Mouse (Mus musculus): ENCODE measurements around the gene Abca3. TPM values are rescaled to one million over a fixed set of nuclear protein-coding genes. Genes with fewer than 3 reads are reported as not detected.

Gene Abca3
- total RNA-seq (2022): 10 to 100 TPM; 70.2 to 79.0 (median 72.0) TPM

DNA sequence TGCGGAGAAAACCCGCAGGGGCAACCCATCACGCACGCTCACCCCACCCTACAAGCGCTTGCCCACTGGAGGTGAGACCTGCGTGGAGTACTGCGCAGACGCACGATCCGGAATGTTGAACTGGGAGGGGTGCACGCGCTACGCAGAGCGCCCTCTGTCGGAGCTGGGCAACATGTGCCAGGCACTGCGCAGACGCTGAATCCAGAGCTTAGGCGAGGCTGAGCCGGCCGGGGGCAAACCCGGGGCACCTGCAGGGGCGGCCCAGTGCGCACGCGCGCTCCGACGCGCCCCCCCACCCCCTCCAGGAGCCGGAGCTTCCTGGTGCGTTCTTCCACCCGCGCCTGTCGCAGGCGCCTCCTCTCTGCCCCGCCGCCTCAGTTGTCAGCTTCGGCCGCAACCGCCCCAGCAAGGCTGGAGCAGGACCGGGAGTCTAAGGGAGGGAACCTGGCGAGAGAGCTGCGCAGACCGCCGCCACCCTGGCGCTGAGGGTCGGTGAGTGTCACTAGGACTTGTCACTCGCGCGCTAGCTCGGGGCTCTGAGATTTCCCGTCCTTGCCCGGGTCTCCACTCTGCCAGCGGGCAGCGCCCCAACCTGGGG lies at the start of gene Abca3:
Abca3 (plus strand) TSS at position 191 of the 598 bp plus-strand sequence.
- peak; percentile 88 to 96 for DNase-seq (ENCODE audit: low spot score in 2 of 2)

DNA sequence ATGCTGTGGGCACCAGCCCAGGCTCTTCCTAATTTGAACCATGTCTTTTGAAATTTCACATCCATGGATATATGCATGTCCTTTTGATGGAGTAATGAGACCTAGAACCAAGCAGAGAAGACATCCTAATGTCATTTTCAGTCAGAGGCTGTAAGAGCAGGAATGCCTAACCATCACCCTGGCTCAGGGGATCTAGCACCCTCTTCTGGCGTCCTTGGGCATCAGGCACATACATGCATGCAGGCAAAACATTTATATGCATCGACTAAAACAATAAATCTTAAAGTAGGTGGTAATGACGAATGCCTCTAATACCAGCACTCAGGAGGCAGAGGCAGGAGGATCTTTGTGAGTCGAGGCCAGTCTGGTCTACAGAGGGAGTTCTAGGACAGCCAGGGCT lies 44.2 kb upstream of the Abca3 start:
- peak in 1 of 2 experiments; percentile 3 for DNase-seq (ENCODE audit: low spot score in 2 of 2)

DNA sequence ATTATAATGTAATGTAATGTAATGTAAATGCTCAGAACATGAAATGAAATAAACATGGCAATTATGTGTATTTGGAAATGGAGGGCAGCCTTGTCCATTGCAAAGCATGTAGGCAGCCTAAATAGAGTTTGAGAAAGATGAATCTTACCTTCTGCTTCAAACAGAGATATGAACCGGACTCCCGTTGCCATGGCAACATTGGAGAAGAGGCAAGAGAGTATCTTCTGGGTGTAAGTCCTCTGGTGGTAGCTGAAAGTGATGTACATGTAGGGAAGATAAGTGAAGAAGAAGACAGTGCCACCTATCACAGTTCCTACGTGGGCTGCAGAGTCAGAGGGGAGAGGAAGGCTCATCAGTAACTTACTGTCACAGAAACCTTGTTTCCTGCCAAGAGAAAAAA lies 30.9 kb upstream of the Abca3 start:
- DNase-seq (ENCODE audit: low spot score in 2 of 2): peak in 1 of 2 experiments; percentile 53

DNA sequence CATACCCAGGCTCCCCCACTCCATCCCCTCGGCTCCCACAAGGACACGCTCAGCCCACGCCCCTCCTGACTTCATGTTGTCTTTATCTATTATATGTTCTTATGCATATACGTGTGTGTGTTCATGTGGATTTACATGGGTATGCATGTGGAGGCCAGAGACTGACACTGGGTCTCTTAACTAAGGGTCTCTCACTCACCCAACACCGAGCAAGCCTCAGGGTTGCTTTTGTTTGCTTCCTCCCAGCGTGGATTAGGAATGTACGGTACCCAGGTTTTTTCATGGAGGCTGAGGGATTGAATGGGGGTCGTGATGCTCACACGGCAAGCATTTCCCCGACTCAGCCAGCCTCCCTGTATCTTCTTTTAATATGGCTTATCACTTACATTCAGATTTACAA lies 26.7 kb upstream of the Abca3 start:
- no peak for DNase-seq (ENCODE audit: low spot score in 2 of 2)

DNA sequence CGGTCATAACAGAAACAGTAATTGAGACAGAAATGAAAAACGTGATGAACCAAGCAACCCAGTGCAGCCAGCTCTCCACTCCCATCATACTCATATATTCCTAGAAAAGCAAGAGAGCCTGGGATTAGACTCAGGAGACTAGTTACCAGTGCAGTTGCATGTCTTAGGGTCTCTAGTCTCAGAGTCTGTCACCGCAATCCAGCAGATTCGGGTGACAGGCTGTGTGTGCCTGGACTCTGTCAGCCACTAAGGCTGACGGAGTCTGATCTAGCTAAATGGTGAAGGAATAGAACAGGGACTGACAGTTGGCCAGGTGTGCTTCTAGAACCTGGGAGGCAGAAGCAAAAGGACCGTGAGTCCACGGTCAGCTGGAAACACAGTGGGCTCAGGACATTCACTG lies 24.1 kb upstream of the Abca3 start:
- no peak for DNase-seq (ENCODE audit: low spot score in 2 of 2)

DNA sequence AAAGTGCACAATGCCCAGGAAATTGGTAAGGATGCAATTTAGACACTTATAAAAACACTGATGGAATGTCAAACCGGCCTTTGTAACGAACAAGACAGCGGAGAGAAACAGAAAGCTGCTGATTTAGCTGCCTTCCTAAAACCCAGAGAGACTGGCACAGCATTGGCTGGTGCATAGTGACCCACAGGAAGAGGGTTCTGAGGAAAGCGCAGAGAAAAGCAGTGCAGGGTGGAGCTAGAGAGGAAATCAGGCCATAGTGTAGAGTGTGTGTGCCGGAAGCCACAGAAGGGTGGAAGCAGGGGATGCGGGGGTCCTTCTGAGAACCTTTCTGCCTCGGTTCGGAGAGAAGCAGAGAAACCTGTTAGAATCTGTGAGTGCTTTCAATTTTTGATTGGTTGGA lies 7.1 kb upstream of the Abca3 start:
- no peak for DNase-seq (ENCODE audit: low spot score in 2 of 2)

DNA sequence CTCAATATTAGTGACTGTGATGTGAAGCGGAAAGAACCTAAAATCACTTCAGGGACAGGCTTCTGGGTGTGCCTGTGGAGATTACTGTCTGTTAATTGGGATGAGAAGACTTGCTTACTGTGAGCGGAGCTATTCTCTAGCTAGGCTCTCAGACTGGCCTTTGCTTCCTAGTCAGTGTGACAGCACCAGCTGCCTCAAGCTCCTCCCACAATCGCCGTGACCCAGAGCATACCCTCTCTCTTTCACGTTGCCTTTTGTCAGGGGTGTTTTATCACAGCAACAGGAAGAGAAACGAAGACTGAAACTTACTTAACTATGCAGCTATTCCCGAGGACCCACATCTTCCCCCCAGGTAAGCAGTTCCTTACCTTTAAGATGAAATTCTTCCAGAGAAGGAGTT lies 4.9 kb upstream of the Abca3 start:
- no peak for DNase-seq (ENCODE audit: low spot score in 2 of 2)

DNA sequence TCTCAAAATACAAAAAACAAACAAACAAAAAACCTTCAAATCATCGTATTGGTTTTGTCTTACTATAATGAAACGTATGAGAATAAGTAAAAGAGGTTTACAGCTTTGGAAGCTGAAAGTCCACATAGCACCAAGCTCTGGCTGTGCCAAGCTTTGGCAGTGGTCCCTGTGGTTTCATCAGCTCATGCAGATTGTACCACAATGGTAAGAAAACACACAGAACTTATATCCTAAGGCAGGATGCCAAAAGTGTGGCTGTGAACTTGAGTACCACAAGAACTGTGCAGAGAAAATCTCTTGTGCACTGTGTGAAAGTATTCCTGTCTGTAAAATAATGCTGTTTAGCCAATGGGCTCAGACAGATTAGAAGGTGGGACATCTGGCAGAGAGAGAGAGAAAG lies 2.6 kb upstream of the Abca3 start:
- no peak for DNase-seq (ENCODE audit: low spot score in 2 of 2)

DNA sequence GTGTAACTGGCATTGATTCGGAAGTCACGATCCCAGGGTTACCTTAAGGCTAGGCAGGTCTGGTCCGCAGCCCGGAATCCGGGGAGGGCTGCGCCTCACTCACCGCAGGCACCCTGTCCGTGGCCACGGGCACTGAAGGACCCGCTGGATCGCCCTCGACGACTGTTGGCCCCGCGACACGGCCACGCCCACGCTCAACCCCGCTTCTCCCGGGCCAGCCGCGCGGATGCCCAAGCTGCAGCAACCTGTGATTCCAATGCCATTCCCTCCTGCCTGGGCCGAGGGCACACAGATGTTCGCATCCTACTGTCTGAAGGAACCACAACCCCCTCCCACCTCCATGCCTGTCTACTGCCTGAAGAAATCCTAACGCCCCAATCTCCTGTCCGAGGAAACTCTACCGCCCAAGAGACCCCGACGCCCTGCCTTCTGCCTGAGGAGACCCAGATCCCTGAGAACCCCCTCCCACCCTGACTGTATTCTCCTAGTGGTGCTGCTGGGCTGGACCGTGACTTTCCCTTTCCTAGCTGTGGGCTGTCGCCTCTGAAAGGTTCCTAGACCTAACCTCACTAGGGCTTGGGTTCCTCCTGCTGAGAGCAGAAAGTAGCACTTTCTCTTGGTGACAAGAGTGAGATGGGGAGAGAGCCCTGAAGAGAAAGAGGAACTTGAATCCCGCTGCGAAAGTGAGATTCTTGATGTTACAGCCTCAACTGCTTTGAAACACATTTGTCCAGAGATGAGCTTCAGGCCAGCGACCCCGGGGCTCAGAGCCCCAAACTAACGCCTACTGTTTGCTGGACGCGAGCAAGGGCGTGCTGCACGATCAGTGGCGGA lies 607 bp upstream of the Abca3 start, which contains the start of gene Abca17:
Abca17 (minus strand) TSS at position 143 of the 834 bp plus-strand sequence.
- DNase-seq (ENCODE audit: low spot score in 2 of 2): peak in 1 of 2 experiments; percentile 20

DNA sequence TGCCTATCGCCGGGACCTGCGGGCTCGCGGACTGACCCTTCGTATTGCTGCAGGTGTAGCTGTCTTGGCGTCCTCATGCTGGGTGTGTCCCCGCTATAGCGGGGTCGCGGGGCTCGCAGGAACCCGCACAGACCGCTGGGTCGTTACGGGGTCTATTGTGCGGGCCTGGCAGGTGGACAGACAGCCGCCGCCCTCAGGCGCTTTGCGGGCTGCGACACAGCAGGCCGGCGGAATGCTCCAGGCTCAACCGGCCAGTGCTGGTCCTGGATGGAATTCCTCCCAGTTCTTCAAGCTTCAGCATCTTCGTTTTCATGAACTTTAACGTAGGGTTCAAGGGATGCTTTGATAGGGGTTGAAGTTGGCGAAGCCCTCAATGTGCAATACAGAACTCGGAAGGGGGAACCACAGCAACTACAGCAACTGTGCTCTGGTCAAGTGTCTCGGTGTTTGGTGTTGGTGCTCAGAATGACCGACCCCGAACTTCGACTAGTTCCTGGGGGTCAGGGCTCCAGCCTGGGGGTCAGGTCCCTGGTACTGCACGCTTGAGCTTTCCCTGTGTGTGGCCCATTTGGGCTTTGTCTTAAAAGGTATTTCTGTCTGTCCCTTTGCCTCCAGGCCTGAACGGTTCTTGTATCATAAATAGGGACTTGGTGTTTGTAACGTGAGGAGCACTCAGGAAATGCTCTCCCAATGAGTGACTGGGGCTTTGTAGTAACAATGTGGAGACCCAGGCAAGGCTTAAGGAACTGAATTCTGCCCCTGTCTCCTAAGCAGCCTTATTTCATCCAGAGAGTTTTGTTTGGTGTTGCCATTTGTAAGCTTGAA lies 832 bp downstream of the Abca3 start:
- peak in 1 of 2 experiments; percentile 14 for DNase-seq (ENCODE audit: low spot score in 2 of 2)

DNA sequence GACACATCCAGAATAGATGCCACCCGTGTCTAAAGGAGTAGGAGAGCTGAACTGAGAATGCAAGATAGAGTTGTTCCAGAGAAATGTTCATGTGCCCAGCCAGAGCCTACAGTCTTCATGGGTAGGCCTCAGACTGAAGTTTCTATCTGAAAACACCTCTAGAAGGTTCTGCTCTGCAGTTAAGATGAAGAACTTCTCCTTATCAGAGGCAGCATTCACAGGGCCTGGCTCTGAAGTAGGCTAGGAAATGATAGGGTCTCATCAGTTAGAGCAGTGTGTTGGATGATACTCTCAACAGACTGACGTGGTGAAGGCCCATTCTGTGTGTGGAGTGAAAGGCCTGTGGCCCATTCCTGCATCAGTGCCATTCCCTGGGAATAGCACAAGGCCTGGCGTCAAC lies 2.2 kb downstream of the Abca3 start:
- no peak for DNase-seq (ENCODE audit: low spot score in 2 of 2)

DNA sequence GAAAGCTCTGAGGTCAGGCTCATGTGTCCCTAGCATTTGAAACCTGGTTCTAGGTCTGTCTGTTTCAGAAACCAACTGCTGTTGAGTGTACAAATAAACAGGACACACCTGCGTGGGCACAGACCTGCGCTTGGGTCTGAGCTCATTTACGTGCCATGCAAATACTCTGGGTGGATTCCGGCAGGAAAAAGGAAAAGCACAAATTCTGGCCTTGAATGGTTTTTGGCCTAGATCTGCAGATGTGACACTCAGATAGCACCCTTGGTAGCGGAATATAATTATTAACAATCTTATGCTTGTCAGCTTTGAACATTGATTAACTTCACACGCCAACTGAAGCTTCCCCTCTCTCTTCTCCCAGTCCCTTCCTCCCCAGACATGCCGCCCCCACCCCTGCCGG lies 3.5 kb downstream of the Abca3 start:
- no peak for DNase-seq (ENCODE audit: low spot score in 2 of 2)

DNA sequence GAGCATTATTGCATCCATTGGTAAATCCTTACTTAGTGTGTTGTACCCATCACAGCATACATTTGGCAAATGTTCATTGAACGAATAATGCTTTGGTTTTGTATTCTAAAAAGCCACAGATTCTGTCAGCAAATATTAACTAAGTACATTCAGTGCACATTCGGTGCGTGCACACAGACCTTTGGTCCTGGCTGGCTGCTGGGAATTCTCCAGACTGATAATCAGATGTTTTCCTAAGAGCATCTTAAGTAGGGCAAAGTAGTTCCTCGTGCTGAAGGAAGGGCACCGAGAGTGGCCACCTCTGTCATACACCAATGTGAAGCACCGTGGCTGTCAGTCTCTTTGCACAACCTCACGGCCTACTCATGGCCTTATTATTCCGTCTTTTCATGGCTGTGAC lies 7.3 kb downstream of the Abca3 start:
- no peak for DNase-seq (ENCODE audit: low spot score in 2 of 2)

DNA sequence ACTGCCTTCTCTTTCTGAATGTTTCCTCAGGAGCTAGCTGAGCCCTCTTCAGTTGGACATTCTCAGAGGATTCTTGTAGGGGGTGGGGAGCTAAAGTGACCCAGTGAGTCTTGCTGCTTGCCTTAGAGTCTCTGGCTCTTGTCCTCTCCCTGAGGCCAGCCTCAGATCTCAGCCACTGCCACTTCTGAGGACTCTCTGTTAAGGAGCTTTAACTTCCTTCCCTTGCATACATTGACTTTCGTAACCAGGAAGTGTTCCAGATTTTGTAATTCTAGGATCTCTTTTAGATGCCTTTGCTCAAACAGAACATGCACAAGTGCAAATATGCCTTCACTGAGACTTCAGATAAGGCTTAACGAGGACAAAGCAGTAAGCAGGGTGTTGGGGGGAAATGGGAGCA lies 8.2 kb downstream of the Abca3 start:
- DNase-seq (ENCODE audit: low spot score in 2 of 2): no peak

DNA sequence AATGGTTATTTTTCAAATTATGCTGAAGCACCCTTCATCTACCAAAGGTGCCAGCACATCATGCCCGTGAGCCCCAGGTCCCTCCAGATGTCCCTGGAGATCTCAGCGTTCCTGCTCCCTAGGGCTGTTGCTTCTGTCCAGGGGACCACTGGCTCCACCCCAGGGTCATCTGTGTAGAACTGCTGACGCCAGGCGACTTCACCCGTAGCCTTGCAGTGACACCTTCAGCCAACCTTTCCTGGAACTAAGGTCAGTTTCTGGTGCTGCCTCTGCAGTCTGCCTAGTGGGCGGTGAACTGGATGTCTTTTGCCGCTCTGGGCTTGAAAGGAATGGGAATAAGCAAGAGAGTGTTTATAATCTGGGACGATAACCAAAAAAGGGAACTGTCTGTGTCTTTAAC lies 9.1 kb downstream of the Abca3 start:
- DNase-seq (ENCODE audit: low spot score in 2 of 2): no peak

DNA sequence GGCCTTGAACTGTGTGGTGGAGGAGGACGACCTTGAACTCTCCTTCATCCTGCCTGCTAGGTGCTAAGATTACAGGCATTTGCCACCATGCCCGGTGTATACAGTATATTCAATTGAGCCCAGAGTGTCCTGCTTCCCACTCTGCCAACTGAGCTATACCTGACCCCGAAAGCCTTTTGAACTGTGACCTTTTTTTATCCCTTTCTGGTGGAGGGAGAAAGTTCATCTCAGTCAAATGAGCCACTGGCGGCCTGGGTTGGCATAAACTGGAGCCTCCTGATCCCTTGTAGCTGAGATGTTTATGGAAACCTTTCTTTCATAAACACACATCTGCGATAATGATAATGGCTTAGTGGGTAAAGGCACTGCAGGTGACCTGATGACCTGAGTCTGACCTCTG lies 9.5 kb downstream of the Abca3 start:
- no peak for DNase-seq (ENCODE audit: low spot score in 2 of 2)

DNA sequence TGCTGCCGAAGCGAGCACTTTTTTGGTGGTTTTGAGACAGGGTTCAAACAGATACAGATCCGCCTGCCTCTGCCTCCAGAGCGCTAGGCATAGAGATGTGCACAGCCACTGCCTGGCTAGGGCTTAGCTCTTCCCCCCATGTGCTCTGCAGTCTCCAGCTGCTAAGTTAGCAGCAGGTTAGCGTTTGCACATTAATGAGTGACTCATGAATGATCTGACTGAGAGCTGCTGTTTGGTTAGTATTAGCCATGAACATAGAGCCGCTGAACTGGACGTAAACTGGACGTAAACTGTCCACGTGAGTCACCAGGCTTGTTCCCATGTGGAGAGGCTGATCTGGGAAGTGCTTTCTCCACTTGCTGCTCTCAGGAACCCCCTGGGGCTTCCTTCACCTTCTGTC lies 10.8 kb downstream of the Abca3 start:
- no peak for DNase-seq (ENCODE audit: low spot score in 2 of 2)

DNA sequence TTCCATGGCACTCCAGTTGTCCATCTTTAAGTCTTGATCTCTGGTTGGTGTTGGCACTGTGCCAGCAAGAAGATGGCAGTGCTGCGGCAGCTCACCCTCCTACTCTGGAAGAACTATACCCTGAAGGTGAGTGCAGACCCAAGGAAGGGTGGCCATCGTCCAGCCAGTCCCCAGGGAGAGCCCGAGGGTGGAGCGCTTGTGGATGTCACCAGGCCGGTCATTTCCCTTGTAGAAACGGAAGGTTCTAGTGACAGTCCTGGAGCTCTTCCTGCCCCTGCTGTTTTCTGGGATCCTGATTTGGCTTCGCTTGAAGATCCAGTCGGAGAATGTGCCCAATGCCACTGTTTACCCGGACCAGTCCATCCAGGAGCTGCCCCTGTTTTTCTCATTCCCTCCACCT lies 12.7 kb downstream of the Abca3 start:
- DNase-seq (ENCODE audit: low spot score in 2 of 2): no peak

DNA sequence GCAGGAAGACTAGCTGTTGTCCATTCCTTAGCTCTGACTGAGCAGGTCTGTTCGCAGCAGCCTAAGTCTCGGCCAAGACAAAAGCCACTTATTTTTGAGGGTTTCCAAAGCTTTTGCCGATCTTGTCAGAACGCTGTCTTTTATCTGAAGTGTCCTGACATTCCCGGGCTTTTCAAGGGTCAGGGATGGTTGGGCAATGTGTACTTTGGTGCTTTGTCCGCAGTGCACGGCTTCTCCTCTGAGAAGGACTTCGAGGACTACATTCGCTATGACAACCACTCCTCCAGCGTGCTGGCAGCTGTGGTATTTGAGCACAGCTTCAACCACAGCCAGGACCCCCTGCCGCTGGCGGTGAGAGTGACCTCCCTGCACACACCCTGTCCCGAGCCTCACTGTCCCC lies 14.1 kb downstream of the Abca3 start:
- DNase-seq (ENCODE audit: low spot score in 2 of 2): no peak

DNA sequence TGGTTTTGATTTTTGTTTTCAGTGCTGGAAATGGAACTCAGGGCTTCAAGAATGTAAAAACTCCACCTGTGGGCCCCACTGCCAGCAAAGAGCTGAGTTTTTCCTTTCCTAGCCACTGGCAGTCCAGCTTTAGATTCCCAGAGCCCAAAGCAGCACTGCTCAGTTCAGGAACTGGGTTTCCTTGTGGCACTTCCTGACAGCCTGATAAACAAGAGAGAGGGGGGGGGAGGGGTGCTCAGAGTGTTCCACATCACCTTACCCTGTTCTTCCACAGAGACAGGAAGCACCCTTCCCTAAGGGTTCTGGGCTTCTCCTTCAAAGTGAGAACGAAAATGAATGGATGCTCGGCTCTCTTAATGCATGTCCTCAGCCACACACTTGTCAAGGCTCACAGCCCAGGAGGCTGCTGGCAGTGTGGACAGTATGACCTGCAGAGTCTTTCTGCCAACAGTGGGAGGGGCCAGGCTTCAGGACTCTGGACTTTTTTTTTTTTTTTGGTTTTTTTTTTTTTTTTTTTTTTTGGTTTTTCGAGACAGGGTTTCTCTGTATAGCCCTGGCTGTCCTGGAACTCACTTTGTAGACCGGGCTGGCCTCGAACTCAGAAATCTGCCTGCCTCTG lies 23.5 kb downstream of the Abca3 start:
- no peak for DNase-seq (ENCODE audit: low spot score in 2 of 2)

DNA sequence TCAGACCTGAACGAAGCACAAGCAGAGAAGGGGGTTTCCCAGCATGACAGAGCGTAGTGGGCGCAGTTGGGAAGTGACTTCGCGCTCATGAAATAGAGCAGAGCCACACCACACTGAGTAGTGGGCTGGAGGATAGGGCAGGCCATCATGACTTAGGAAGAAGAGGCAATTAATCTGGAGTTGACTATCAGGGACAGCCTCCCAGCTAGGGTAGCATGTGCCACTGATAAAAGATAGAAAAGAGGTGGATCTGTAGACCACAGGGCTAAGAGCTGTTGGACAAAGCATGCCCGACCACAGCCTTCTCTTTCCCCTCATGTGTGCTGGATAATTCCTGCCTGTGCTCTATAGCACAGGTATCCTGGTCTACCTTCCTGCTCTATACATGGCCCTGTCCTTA lies 24.1 kb downstream of the Abca3 start:
- no peak for DNase-seq (ENCODE audit: low spot score in 2 of 2)

DNA sequence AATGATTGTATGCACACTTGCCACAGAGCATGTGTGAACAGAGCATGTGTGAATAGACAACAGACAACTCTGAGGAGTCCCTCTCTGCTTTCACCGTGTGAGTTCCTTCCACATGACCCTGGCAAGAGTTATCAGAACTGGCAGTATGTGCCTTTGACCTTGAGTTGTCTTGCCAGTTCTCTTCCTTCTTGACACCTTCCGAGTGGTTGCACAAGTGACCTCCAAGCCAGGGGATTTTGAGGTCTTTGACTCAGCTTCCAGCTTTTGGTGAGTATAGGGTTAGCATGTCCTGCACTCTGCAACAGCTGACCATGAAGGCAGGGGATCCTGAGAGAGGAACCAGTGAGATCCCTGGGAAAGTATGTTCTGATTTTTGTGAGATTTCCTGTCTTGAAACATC lies 26.7 kb downstream of the Abca3 start:
- no peak for DNase-seq (ENCODE audit: low spot score in 2 of 2)

All from left cerebral cortex, adult 8-10 months (tissue).